Mouse (Mus musculus) mouse embryonic stem cell (cell line): ENCODE data around the gene Nkx2-3.

Experiments
- in situ Hi-C, 2 experiments: fragments of 300-500 bp; cut with MboI; formaldehyde crosslinking; loops; 1 replicate in 1 of 2; 3 replicates in 1 of 2; pipeline ENCODE4 v1.14.3; 2019 to 2020; ENCODE audit warnings: low sequenced_read_pairs in 2 of 2, low pct_unique_long_range_greater_than_20kb in 1 of 2, mixed read lengths in 1 of 2; ENCODE audit not compliant: unreplicated experiment in 1 of 2

Nkx2-3 gene

GRCm38 (mm10) chr19:43647261-43647660 is 35.1 kb downstream of the Nkx2-3 start:
- in situ Hi-C loops: no loop called here

DNA sequence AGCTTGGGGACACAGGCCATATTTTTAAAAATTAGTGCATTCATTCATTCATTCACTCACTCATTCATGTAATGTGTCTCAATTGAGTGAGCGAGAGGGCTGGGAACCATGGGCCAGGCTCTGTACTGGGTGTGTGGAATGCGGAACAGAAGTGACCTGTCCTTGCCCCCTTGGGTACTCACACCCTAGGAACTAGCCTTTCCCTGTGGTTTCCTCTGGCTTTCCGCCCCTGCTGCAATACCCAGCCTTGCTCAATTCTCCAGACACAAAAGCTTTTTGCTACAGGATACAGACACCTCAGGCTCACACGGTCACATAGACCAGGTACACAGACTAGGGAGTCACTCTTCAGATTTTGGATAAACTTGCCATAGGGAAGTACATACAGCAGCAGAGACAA is 36.2 kb downstream of the Nkx2-3 start:
- in situ Hi-C loops: no loop called here

DNA sequence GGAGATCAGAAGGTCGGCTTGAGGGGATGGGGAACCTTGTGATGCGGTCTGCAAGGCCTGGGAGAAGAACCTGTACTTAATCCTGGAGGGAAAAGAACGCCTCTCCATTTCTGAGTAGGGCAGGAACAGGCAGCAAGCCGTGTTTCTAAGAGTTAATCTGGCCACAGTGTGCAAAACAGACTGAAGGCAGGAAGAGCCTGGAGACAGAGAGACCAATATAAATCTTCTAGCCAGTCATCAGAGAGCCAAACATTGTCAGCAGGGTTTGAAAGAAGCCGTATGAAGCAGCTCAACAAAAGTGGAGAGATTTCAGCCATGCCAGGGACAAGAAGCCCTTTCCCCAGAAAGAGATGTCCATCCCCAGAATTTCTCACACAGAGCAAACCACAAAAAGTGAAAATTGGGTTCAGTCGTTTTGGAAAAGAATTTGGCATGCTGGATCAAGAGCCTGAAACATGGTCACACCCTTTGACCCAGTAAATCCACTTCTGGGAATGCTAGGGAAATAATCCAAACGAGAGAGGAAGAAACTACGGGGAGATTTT is 39.2 kb downstream of the Nkx2-3 start:
- in situ Hi-C loops: no loop called here

GRCm38 (mm10) chr19:43655735-43656492 is 43.8 kb downstream of the Nkx2-3 start:
- in situ Hi-C loops: no loop called here

GRCm38 (mm10) chr19:43659632-43660031 is 47.5 kb downstream of the Nkx2-3 start:
- in situ Hi-C loops: no loop called here

GRCm38 (mm10) chr19:43660774-43661173 is 48.6 kb downstream of the Nkx2-3 start:
- in situ Hi-C loops: no loop called here

GRCm38 (mm10) chr19:43662176-43662967 is 50.2 kb downstream of the Nkx2-3 start:
- in situ Hi-C loops: no loop called here

GRCm38 (mm10) chr19:43663471-43663870 is 51.3 kb downstream of the Nkx2-3 start:
- in situ Hi-C loops: no loop called here
